Mouse (Mus musculus) forebrain, embryonic 12.5 days (tissue): Measurements from ENCODE around the gene Esrrb. TPM values are rescaled to one million over a fixed set of nuclear protein-coding genes. Genes with fewer than 3 reads are reported as not detected.

Source experiments
- ATAC-seq: fragments of 200-750 bp; cut with Nextera tagmentation; 2 replicates; pipeline ENCODE4 v1.8.0; 2017; ENCODE audit warnings: moderate TSS enrichment; ENCODE audit not compliant: low FRiP score
- H3K27ac ChIP-seq: fragments of 300-500 bp; sonication (generic); 2 replicates; pipeline ENCODE4 v1.5.1; 2016; ENCODE audit warnings: mild to moderate bottlenecking
- H3K27me3 ChIP-seq: fragments of 300-500 bp; sonication (generic); 2 replicates; pipeline ENCODE4 v1.6.1; 2016; ENCODE audit warnings: mild to moderate bottlenecking
- H3K36me3 ChIP-seq: fragments of 300-500 bp; sonication (generic); replicated peaks from 2 replicates; pipeline ENCODE4 v1.6.1; 2016; ENCODE audit warnings: mild to moderate bottlenecking
- H3K4me1 ChIP-seq: fragments of 300-500 bp; sonication (generic); 2 replicates; pipeline ENCODE4 v1.6.1; 2016
- H3K4me2 ChIP-seq: fragments of 300-500 bp; sonication (generic); 2 replicates; pipeline ENCODE4 v1.6.1; 2016; ENCODE audit warnings: mild to moderate bottlenecking, moderate library complexity
- H3K4me3 ChIP-seq: fragments of 300-500 bp; sonication (generic); replicated peaks from 2 replicates; pipeline ENCODE4 v1.5.1; 2016; ENCODE audit warnings: mild to moderate bottlenecking
- H3K9ac ChIP-seq: fragments of 300-500 bp; sonication (generic); 2 replicates; pipeline ENCODE4 v1.6.1; 2016; ENCODE audit warnings: mild to moderate bottlenecking
- H3K9me3 ChIP-seq: fragments of 300-500 bp; sonication (generic); 2 replicates; pipeline ENCODE4 v1.6.1; 2016
- WGBS: fragments of 180-500 bp; shearing (Covaris S2); methylation state at CpG from one replicate; pipeline ENCODE4 v1.1.7; 2016; 5-methylcytosine and 5-hydroxymethylcytosine counted together
- polyA plus RNA-seq: library from polyadenylated mRNA; unstranded; fragments of >200 nt; fragmentation: Nextera tagmentation; extraction: Ambion mirVana; gene quantifications from 2 replicates; pipeline ENCODE4 v1.2.1, GENCODE M21; 2016

The Esrrb gene
- polyA plus RNA-seq, 1 experiment from 2014 or later, result 0.41 TPM

DNA sequence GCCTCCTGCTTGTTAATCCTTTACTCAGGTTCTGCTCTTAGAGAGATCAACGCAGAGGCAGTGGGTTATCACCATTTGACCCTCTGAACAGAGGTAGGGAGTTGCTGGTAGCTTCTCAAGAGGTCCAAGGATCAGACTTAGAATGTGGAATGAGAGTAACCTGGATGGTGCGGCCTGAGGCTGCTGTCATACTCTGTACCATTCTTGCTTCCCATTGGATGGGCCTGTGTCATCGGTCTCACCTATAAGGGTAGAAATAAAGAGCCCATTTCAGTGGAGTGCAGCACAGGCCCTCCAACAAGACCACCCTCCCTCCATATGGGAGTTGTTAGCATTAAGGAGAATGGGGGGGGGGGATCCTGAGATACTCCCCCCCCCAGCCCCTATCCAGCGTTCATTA is 143.0 kb downstream of the Esrrb start:
- ATAC-seq, result no peak
- Histone ChIP-seq H3K27ac (no peak overlapping the region), H3K4me2 (no peak overlapping the region), H3K36me3 (no peaks in the 10 kb centered on the region), H3K27me3 (no peaks in the 10 kb centered on the region), H3K9ac (no peak overlapping the region), H3K4me1 (peaks cover 3% of the 10 kb centered on the region), H3K9me3 (no peaks in the 10 kb centered on the region), H3K4me3 (no peak overlapping the region)
- WGBS, result 81% methylated on average over 4 of the region's 4 CpGs

DNA sequence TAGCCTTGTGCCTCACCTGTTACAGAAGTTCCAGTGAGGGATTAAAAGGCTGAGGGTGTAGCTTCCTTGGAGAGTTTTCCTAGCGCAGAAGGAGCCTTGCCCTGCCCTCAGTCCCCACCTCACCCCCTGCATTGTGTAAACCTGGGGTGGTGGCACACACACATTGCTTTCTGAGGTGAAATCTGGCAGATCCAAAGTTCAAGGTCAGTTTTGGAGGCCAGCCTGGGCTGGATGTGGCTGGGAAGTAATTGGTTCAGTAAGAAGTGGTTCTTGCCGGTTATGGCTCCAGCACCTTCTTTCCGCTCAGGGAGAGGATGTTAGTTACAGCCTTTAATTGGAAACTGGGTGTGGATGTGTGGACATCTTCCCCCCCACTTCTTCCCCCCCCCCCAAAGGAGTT is 143.4 kb downstream of the Esrrb start:
- no peak overlapping the region for H3K9ac ChIP-seq
- 88% methylated on average over 3 of the region's 3 CpGs for WGBS
- peaks cover under 1% of the 10 kb centered on the region; the same call in 1 of the 2 replicates for H3K4me1 ChIP-seq
- ATAC-seq, result no peak
- no peak overlapping the region for H3K4me3 ChIP-seq
- H3K27me3 ChIP-seq, result no peaks in the 10 kb centered on the region
- no peaks in the 10 kb centered on the region for H3K36me3 ChIP-seq
- no peak overlapping the region for H3K4me2 ChIP-seq
- H3K9me3 ChIP-seq, result no peaks in the 10 kb centered on the region
- no peak overlapping the region for H3K27ac ChIP-seq

DNA sequence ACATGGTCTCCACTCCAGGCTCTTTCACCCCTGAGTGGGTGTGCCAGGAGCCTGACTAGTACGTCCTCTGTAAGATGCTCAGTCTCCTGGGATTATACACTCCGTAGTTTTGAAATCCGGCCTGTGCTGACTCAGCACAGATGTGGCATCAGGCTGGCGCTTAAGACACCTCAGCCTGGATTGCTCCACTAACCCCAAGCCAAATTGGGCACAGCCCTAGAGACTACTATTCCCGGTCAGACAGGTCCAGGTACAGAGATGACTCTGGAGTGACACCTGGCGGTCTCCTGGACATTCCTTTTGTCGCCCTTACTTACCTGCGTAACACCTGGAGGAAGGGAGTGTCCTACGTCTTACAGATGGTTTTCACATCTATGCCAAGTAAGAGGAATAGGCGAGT is 146.8 kb downstream of the Esrrb start:
- Histone ChIP-seq H3K9ac (no peak overlapping the region), H3K4me1 (peaks cover 4% of the 10 kb centered on the region; the same call in 1 of the 2 replicates), H3K9me3 (no peaks in the 10 kb centered on the region), H3K27ac (no peak overlapping the region), H3K4me2 (no peak overlapping the region), H3K27me3 (no peaks in the 10 kb centered on the region), H3K4me3 (no peak overlapping the region), H3K36me3 (no peaks in the 10 kb centered on the region)
- WGBS, result 85% methylated on average over 10 of the region's 10 CpGs
- no peak for ATAC-seq

DNA sequence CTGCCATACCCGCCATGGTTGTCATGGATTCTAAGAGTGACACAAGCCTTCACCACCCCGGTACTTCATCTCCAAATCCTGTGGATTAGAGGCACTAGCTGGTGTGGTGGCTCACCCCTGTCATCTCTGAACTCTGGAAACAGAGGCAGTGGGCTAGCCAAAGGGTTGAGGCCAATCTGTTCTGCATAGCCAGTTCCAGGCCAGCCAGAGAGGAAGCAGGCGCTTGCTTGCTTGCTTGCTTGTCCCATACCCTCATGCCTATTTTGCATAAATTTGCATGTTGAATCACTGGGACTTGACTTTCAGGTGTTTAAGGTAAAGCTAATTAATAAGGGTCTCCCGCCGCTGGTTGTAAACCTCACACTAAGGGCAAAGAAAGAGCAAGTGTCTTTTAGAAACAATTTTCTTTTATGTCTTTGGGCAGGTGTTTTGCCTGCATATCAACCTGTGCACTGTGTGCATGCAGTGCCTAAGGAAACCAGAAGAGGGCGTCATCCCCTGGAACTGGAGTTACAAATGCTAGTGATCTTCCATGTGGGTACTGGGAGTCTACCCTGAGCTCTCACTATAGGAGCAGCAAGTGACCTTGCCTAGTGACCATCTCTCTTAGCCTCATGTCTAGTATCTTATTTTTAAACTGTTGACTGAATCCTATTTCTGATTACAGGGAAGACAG is 147.5 kb downstream of the Esrrb start:
- Histone ChIP-seq H3K36me3 (no peaks in the 10 kb centered on the region), H3K4me2 (no peak overlapping the region), H3K27me3 (no peaks in the 10 kb centered on the region; the same call in 1 of the 2 replicates), H3K9me3 (no peaks in the 10 kb centered on the region), H3K9ac (no peak overlapping the region), H3K4me1 (peaks cover 4% of the 10 kb centered on the region; the same call in 1 of the 2 replicates), H3K27ac (no peak overlapping the region), H3K4me3 (no peak overlapping the region)
- 74% methylated on average over 6 of the region's 6 CpGs for WGBS
- ATAC-seq, result no peak

DNA sequence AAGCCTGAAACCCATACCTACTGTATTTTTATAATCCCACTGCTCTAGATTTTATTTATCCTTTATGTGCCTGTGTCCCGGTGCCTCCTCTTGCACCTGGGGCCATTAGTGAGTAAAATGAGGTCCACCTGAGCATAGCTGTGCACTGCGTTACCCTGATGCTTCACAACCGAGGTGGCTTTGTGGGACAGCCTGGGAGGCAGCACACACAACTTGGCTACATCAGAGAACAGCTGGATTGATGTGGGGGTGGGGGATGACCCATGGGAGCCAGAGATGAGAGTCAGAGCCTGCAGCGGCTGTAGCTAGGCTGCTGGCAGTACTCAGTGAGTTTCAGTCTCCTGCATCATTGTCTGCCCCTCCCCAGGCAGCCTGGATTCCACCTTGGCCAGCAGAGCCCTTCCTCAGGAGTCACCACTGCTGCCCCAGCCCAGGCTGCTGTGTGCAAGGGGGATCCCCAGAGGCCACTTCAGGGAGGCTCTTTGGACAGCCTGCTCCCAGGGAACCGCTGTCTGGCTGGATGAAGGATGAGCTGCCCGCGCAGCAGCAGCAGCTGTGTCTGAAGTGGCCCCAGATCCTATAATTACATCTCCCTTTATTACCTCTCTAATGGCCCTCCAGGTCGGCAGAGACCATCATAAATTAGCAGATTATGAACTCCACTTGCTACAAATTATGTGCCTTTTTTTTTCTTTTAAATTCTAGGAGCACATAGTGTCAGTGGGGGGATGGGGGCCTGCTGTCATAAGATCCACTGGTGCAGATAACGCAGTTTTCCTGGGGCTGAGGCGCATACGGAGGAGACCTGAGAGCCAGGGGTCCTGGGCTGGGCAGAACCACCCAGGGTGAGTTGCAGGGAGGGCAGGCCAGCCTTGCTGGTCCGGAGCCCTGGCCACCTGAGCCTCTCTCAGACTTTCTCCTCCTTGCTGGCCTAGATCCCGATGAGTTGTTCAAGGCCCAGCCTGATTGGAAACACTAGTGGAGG is 148.7 kb downstream of the Esrrb start:
- H3K27ac ChIP-seq, result 0 out of 2 replicates have a peak overlapping the region, but pooled peaks have one; percentile 14
- H3K27me3 ChIP-seq, result no peaks in the 10 kb centered on the region; the same call in 1 of the 2 replicates
- 44% methylated on average over 13 of the region's 13 CpGs for WGBS
- ATAC-seq, result no peak
- no peak overlapping the region for H3K9ac ChIP-seq
- no peak overlapping the region for H3K4me3 ChIP-seq
- no peaks in the 10 kb centered on the region for H3K9me3 ChIP-seq
- no peaks in the 10 kb centered on the region for H3K36me3 ChIP-seq
- H3K4me2 ChIP-seq, result no peak overlapping the region
- peaks cover 4% of the 10 kb centered on the region; the same call in 1 of the 2 replicates for H3K4me1 ChIP-seq

DNA sequence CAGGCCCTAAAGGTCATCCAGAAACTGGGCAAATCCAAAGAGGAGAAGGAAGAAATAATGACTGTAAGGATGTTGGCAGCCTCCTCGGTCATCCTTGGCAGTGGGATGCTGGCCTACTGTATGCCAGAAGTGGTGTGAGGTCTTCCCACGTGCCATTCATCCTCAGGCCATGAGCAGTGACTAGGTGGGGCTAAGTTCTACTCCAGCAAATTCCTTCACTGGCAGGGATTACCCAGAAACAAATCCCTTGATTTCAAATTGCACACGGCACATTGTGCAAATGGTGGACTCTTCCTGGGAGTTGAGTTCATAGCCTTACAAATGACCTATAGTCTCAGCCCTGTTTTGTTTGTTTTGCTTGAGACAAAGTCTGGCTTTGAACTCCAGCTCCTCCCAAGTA is 151.4 kb downstream of the Esrrb start:
- no peaks in the 10 kb centered on the region for H3K9me3 ChIP-seq
- H3K27me3 ChIP-seq, result no peaks in the 10 kb centered on the region; the same call in 1 of the 2 replicates
- no peak overlapping the region for H3K27ac ChIP-seq
- ATAC-seq, result no peak
- H3K36me3 ChIP-seq, result no peaks in the 10 kb centered on the region
- H3K4me1 ChIP-seq, result peaks cover 4% of the 10 kb centered on the region; the same call in 1 of the 2 replicates
- WGBS, result 83% methylated on average over 3 of the region's 3 CpGs
- no peak overlapping the region for H3K4me2 ChIP-seq
- H3K9ac ChIP-seq, result no peak overlapping the region
- H3K4me3 ChIP-seq, result no peak overlapping the region

GRCm38 (mm10) chr12:86513596-86513995 is 152.7 kb downstream of the Esrrb start:
- Histone ChIP-seq H3K4me1 (peaks cover 4% of the 10 kb centered on the region; the same call in 1 of the 2 replicates), H3K36me3 (no peaks in the 10 kb centered on the region), H3K9ac (no peak overlapping the region), H3K9me3 (no peaks in the 10 kb centered on the region), H3K27ac (no peak overlapping the region), H3K27me3 (peaks cover 5% of the 10 kb centered on the region), H3K4me2 (no peak overlapping the region), H3K4me3 (no peak overlapping the region)
- ATAC-seq, result no peak
- WGBS, result 88% methylated on average over 4 of the region's 4 CpGs

- Histone ChIP-seq H3K27ac (no peak overlapping the region), H3K27me3 (peaks cover 13% of the 10 kb centered on the region), H3K36me3 (no peaks in the 10 kb centered on the region), H3K4me3 (no peak overlapping the region), H3K9me3 (no peaks in the 10 kb centered on the region), H3K4me2 (no peak overlapping the region), H3K4me1 (no peaks in the 10 kb centered on the region), H3K9ac (no peak overlapping the region)
- no peak for ATAC-seq
- WGBS, result 73% methylated on average over 5 of the region's 5 CpGs
These were observed 155.7 kb downstream of the Esrrb start for GRCm38 (mm10) chr12:86516602-86517001.

DNA sequence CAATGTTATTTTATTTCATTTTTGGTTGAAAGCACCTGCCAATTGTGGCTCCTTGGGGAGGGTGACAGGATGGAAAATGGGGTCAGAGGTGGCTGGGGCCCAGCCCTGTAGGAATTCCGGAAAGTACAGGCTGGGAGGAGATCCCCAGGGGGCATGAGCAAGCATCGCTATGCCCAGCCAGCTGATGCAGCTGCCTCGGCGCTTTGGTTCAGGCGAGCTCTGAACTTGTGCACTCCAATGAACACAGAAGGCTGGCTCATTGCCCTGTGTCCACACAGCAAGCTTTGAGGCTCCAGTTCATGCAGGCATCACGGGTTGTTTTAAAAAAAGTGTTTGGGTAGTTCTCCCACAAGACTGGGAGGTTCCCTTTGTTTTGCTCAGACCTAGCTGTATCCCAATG is 156.8 kb downstream of the Esrrb start:
- Histone ChIP-seq H3K4me1 (no peaks in the 10 kb centered on the region), H3K4me2 (no peak overlapping the region), H3K9ac (no peak overlapping the region), H3K4me3 (no peak overlapping the region), H3K27me3 (peaks cover 13% of the 10 kb centered on the region), H3K9me3 (no peaks in the 10 kb centered on the region), H3K36me3 (no peaks in the 10 kb centered on the region), H3K27ac (no peak overlapping the region)
- 63% methylated on average over 6 of the region's 6 CpGs for WGBS
- no peak for ATAC-seq

DNA sequence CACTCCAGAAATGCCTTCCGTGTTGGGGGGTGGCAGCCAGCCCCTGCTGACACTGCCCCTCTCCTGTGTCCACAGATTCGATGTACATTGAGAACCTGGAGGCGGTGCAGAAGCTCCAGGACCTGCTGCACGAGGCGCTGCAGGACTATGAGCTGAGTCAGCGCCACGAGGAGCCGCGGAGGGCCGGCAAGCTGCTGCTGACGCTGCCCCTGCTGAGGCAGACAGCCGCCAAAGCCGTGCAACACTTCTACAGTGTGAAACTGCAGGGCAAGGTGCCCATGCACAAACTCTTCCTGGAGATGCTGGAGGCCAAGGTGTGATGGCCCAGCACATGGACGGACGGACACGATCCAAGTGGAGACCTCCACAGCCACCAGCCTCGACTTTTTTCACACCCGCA is 157.8 kb downstream of the Esrrb start:
- H3K27ac ChIP-seq, result no peak overlapping the region
- no peaks in the 10 kb centered on the region for H3K9me3 ChIP-seq
- H3K27me3 ChIP-seq, result peaks cover 13% of the 10 kb centered on the region
- H3K4me2 ChIP-seq, result 0 out of 2 replicates have a peak overlapping the region, but pooled peaks have one; percentile 0
- no peak overlapping the region for H3K4me3 ChIP-seq
- ATAC-seq, result no peak
- H3K9ac ChIP-seq, result no peak overlapping the region
- no peaks in the 10 kb centered on the region for H3K4me1 ChIP-seq
- H3K36me3 ChIP-seq, result no peaks in the 10 kb centered on the region
- WGBS, result 33% methylated on average over 18 of the region's 18 CpGs

- WGBS, result 65% methylated on average over 2 of the region's 2 CpGs
- no peak overlapping the region for H3K27ac ChIP-seq
- H3K9me3 ChIP-seq, result no peaks in the 10 kb centered on the region
- H3K4me1 ChIP-seq, result peaks cover 8% of the 10 kb centered on the region
- no peak for ATAC-seq
- H3K9ac ChIP-seq, result no peak overlapping the region
- H3K27me3 ChIP-seq, result no peaks in the 10 kb centered on the region
- no peaks in the 10 kb centered on the region for H3K36me3 ChIP-seq
- no peak overlapping the region for H3K4me2 ChIP-seq
- H3K4me3 ChIP-seq, result no peak overlapping the region
These were observed 173.4 kb downstream of the Esrrb start for GRCm38 (mm10) chr12:86534283-86534682.

DNA sequence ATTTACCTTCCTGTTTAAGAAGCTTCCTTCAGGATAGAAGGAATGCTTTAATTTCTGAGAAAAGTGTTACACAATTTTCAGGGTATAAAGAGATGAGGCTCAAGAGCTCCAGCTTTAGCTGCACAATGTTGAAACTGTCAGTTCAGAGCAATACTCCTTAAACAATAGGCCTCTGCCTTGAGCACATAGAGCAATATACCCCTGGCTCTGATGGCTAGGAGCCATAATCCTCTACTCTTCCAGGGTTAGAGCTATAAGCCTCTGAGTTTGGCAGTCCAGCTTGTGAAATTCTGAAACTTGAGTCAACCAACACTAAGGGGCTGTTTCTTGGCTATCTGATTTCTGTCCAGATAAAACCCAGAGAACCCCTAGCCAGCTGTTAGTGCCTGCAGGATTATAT is 176.9 kb downstream of the Esrrb start:
- ATAC-seq, result no peak
- H3K9ac ChIP-seq, result no peak overlapping the region
- H3K4me3 ChIP-seq, result no peak overlapping the region
- no peaks in the 10 kb centered on the region for H3K36me3 ChIP-seq
- peaks cover 8% of the 10 kb centered on the region for H3K4me1 ChIP-seq
- no peaks in the 10 kb centered on the region for H3K27me3 ChIP-seq
- no peaks in the 10 kb centered on the region for H3K9me3 ChIP-seq
- no peak overlapping the region for H3K27ac ChIP-seq
- no peak overlapping the region for H3K4me2 ChIP-seq
